Comparison of ENCODE assay signal across 9 mouse cellular contexts in the genomic region with DNA sequence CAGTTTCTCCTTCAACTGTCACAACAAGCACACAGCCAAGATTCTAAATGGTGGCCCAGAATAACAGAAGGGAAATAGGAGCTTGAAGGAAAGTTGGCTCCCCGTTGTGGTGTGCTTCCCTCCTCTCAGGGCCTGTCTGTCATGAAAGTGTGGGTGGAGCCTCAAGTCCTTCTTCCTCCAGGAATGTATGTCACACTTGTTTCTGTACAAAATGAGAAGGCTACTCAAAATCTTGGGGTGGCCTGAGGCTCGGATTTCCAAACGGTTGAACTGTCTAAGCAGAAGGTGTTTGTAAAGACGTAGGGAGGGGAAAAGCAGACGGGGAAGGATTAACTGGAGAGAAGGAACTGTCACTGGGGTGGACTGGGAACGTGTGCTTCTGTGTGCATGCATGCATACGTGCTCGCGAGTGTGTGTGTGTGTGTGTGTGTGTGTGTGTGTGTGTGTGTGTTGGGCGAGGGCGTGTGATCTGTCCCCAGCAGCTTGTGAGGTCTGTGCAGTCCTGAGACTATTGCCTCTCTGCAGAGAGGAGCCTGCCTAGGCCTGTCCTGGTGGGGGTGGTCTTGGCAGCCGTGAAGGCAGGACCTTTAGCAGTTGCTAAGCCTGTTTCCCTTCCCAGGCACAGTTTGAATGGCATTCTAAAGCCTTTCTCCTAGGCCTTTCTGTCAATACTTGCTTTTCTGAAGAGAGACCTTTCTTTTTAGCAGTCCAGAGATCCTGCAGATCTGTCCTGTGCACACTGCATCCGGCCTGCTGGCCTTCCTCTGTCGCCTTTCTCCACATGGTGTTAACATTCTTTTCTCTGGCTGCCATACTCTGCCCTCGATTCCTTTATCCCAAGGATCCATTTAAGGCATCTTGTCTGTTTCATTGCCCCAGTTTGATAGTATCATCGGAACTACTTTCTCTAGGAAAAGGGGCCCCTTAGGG. TPM values are rescaled to one million over a fixed set of nuclear protein-coding genes. Genes with fewer than 3 reads are reported as not detected.
DNase-seq lines count a peak whose midpoint lies in the region; ATAC-seq and TF ChIP-seq lines count a peak whose summit lies in the region.
"Had no signal": no experiment of that assay in that cellular context is flagged by ENCODE, and none has a peak within 500 bp of the region (broad histone marks: within the 10 kb centered on the region; RNA-seq: fewer than 3 reads in every experiment).

No protein-coding gene starts in this region.

- H3K9ac ChIP-seq in liver, adult 2 months (ENCODE audit: low read depth, low read length): no peak overlapping the region
- no peak overlapping the region for H3K9ac ChIP-seq in liver, embryonic 11.5 days (ENCODE audit: low read depth, low read length)
- no peak overlapping the region for H3K9ac ChIP-seq in hindbrain, embryonic 16.5 days (ENCODE audit: low read depth, low read length)

- DNase-seq in adrenal gland, postnatal 14 days: peak; percentile 17
- DNase-seq in adrenal gland, postnatal 25 days: no peak
- DNase-seq in liver, adult 2 months (ENCODE audit: extremely low read depth, low read depth, low spot score): no peak
- DNase-seq in liver, embryonic 11.5 days (ENCODE audit: low spot score): no peak
- DNase-seq in retina, embryonic 14.5 days (ENCODE audit: low spot score): peak; percentile 41
- DNase-seq in ovary, adult 18-20 months (ENCODE audit: low spot score): no peak
- DNase-seq in right cerebral cortex, postnatal 14 days: no peak

- H3K27me3 ChIP-seq in liver, adult 2 months (ENCODE audit: control insufficient read depth, insufficient read depth, low read length): no peaks in the 10 kb centered on the region
- H3K27me3 ChIP-seq in liver, embryonic 11.5 days (replicated peaks; ENCODE audit: control insufficient read depth, insufficient read depth, low read length): no peaks in the 10 kb centered on the region
- H3K27me3 ChIP-seq in hindbrain, embryonic 16.5 days (replicated peaks; ENCODE audit: control insufficient read depth, insufficient read depth, low read length): no peaks in the 10 kb centered on the region

- no peak for ATAC-seq in liver, embryonic 11.5 days (replicated peaks; ENCODE audit: low FRiP score)
- ATAC-seq in hindbrain, embryonic 16.5 days: peak; percentile 87

- TF ChIP-seq CTCF in liver, adult 2 months (IDR thresholded peaks at IDR 0.05; ENCODE audit: low read depth, low read length): no peak

- no peak for TF ChIP-seq POLR2A in liver, adult 2 months (IDR thresholded peaks at IDR 0.05; ENCODE audit: extremely low read depth, insufficient read depth, low read length)

- peak overlapping the region; percentile 57; the same call in 1 of the 2 replicates for H3K27ac ChIP-seq in liver, adult 2 months (replicated peaks; ENCODE audit: insufficient read depth, low read depth, low read length)
- H3K27ac ChIP-seq in liver, embryonic 11.5 days (ENCODE audit: low read depth, low read length): no peak overlapping the region
- H3K27ac ChIP-seq in hindbrain, embryonic 16.5 days (ENCODE audit: low read depth, low read length): peak overlapping the region; percentile 55

- H3K79me2 ChIP-seq in liver, adult 2 months (ENCODE audit: control insufficient read depth, insufficient read depth, low read length): peaks cover 10% of the 10 kb centered on the region; the same call in 1 of the 2 replicates

- H3K4me1 ChIP-seq in liver, adult 2 months (ENCODE audit: control insufficient read depth, insufficient read depth, low read length): peaks cover 36% of the 10 kb centered on the region
- H3K4me1 ChIP-seq in liver, embryonic 11.5 days (replicated peaks; ENCODE audit: control insufficient read depth, insufficient read depth, low read length): no peaks in the 10 kb centered on the region
- peaks cover 16% of the 10 kb centered on the region for H3K4me1 ChIP-seq in hindbrain, embryonic 16.5 days (ENCODE audit: control insufficient read depth, insufficient read depth, low read depth, low read length)

- no peaks in the 10 kb centered on the region for H3K9me3 ChIP-seq in liver, embryonic 11.5 days (ENCODE audit: control insufficient read depth, low read length)
- no peaks in the 10 kb centered on the region for H3K9me3 ChIP-seq in hindbrain, embryonic 16.5 days (ENCODE audit: control insufficient read depth, low read length)
- H3K9me3 ChIP-seq: megakaryocyte, embryonic 14.5 days had no signal

- H3K4me3 ChIP-seq in liver, adult 2 months (ENCODE audit: insufficient read depth, low read depth, low read length): no peak overlapping the region
- H3K4me3 ChIP-seq in liver, embryonic 11.5 days (ENCODE audit: low read depth, low read length): no peak overlapping the region
- no peak overlapping the region for H3K4me3 ChIP-seq in hindbrain, embryonic 16.5 days (ENCODE audit: low read length)
- H3K4me3 ChIP-seq: megakaryocyte, embryonic 14.5 days had no signal

- H3K4me2 ChIP-seq in liver, embryonic 11.5 days: no peak overlapping the region
- no peak overlapping the region for H3K4me2 ChIP-seq in hindbrain, embryonic 16.5 days (ENCODE audit: low read length)

- H3K36me3 ChIP-seq in liver, adult 2 months (ENCODE audit: control insufficient read depth, insufficient read depth, low read length): no peaks in the 10 kb centered on the region
- H3K36me3 ChIP-seq in liver, embryonic 11.5 days (ENCODE audit: control insufficient read depth, insufficient read depth, low read length): no peaks in the 10 kb centered on the region
- H3K36me3 ChIP-seq in hindbrain, embryonic 16.5 days (ENCODE audit: control insufficient read depth, insufficient read depth, low read length): no peaks in the 10 kb centered on the region

- WGBS in liver, adult 2 months: 85% methylated on average over 16 of the region's 16 CpGs
- 60% methylated on average over 16 of the region's 16 CpGs for WGBS in liver, embryonic 11.5 days
- WGBS in hindbrain, embryonic 16.5 days: 42% methylated on average over 16 of the region's 16 CpGs

RNA-seq across cellular contexts. Expression of a gene that starts 53.8 kb away (rescaled TPM):
- 103 and 118 TPM in 2 replicates for total RNA-seq in adrenal gland, postnatal 14 days (2021)
- total RNA-seq in adrenal gland, postnatal 25 days (2021): 159 and 212 TPM in 2 replicates
- 36.1 and 46.2 TPM in 2 replicates for total RNA-seq in liver, adult 2 months (2014; rRNA removed)
- 54.6 and 65.1 TPM in 2 replicates for polyA plus RNA-seq in liver, adult 2 months (2012; rRNA removed)
- polyA plus RNA-seq in liver, embryonic 11.5 days (2014; fragmentation: Nextera tagmentation; extraction: Ambion mirVana): 24.8 and 25.0 TPM in 2 replicates
- polyA plus RNA-seq in hindbrain, embryonic 16.5 days (2015; fragmentation: Nextera tagmentation; extraction: Ambion mirVana): 4.9 and 7.8 TPM in 2 replicates

Comparison
In these comparisons a context has a peak if more than half of its experiments do, and no peak if none do; other contexts are left out.
1. DNase-seq: peak in adrenal gland, postnatal 14 days (single experiment) and retina, embryonic 14.5 days (single experiment); none in adrenal gland, postnatal 25 days (single experiment), liver, adult 2 months (single experiment), liver, embryonic 11.5 days (single experiment), ovary, adult 18-20 months (single experiment) and right cerebral cortex, postnatal 14 days (single experiment).